Mouse (Mus musculus) natural killer cell, adult 2 months (primary cell): ENCODE results near the gene 6430628N08Rik.

ENCODE experiments used
- DNase-seq, 2 experiments: peaks; one replicate each; pipeline ENCODE4 v3.0.0; 2022; ENCODE audit warnings: low spot score in 2 of 2

Gene 6430628N08Rik

GRCm38 (mm10) chr4:115939295-115940102 lies 49.0 kb downstream of the 6430628N08Rik start, which contains the start of gene Dmbx1:
Gene Dmbx1 (minus strand): TSS chr4:115939926.
- DNase-seq: no peak

- DNase-seq: no peak
Measured at GRCm38 (mm10) chr4:115940681-115941080, 50.2 kb downstream of the 6430628N08Rik start.

- DNase-seq: no peak
Measured at GRCm38 (mm10) chr4:115941242-115941820, 50.9 kb downstream of the 6430628N08Rik start.

- DNase-seq: no peak
Measured at GRCm38 (mm10) chr4:115943669-115944314, 53.3 kb downstream of the 6430628N08Rik start.
